Mouse (Mus musculus) heart, postnatal 10 days (tissue): Measurements from ENCODE around the gene Chrdl2. TPM values are rescaled to one million over a fixed set of nuclear protein-coding genes. Genes with fewer than 3 reads are reported as not detected.
"Not testable (repeated sequence)": the region's sequence is repeated elsewhere in the genome, so short reads cannot be mapped to it uniquely, and the experiment has no call there.

Source experiments
- DNase-seq, 2 experiments: peaks; one replicate each; pipeline ENCODE4 v3.0.0; 2021
- intact Hi-C: fragments of 180-260 bp; cut with DNase I; formaldehyde crosslinking; loops from one replicate; pipeline ENCODE4 v1.15.1; 2025
- total RNA-seq, 2 experiments: library from RNA; stranded (reverse); gene quantifications; 2 replicates each; pipeline ENCODE4 v1.2.3; 2021

Chrdl2 gene
- total RNA-seq, result not detected

- intact Hi-C loops, result no loop called here
- peak; percentile 27 to 40 for DNase-seq
Measured at GRCm38 (mm10) chr7:100005790-100006189, at the start of gene Chrdl2. TSS of gene Chrdl2 (plus strand) at chr7:100006172.

GRCm38 (mm10) chr7:99957226-99957965 is 48.6 kb upstream of the Chrdl2 start:
- intact Hi-C loops, result no loop called here
- DNase-seq, result no peak

GRCm38 (mm10) chr7:99960571-99960970 is 45.4 kb upstream of the Chrdl2 start:
- DNase-seq, intact Hi-C loops: not testable (repeated sequence)

GRCm38 (mm10) chr7:99961518-99961917 is 44.5 kb upstream of the Chrdl2 start:
- intact Hi-C loops, result no loop called here
- DNase-seq, result no peak

- no peak for DNase-seq
- intact Hi-C loops, result no loop called here
Measured at GRCm38 (mm10) chr7:99962536-99963236, 43.3 kb upstream of the Chrdl2 start.

- no peak for DNase-seq
Measured at GRCm38 (mm10) chr7:99963237-99963860, 42.6 kb upstream of the Chrdl2 start.

GRCm38 (mm10) chr7:99965020-99965841 is 40.7 kb upstream of the Chrdl2 start:
- intact Hi-C loops, result no loop called here
- peak; percentile 36 to 39 for DNase-seq

More at GRCm38 (mm10) chr7:99963237-99963860, 42.6 kb upstream of the Chrdl2 start:
- intact Hi-C loops, result no loop called here

GRCm38 (mm10) chr7:99966011-99966721 is 39.8 kb upstream of the Chrdl2 start:
- intact Hi-C loops, result no loop called here
- DNase-seq, result no peak

GRCm38 (mm10) chr7:99969151-99969550 is 36.8 kb upstream of the Chrdl2 start:
- no peak for DNase-seq
- intact Hi-C loops, result no loop called here

- DNase-seq, result no peak
- intact Hi-C loops, result no loop called here
Measured at GRCm38 (mm10) chr7:99971926-99972325, 34.0 kb upstream of the Chrdl2 start.

GRCm38 (mm10) chr7:99972912-99973311 is 33.1 kb upstream of the Chrdl2 start:
- DNase-seq, intact Hi-C loops: not testable (repeated sequence)

GRCm38 (mm10) chr7:99974208-99974970 is 31.6 kb upstream of the Chrdl2 start:
- intact Hi-C loops, result no loop called here
- DNase-seq, result no peak

- no peak for DNase-seq
- intact Hi-C loops, result no loop called here
Measured at GRCm38 (mm10) chr7:99975819-99976575, 30.0 kb upstream of the Chrdl2 start.

- DNase-seq, result no peak
- intact Hi-C loops, result no loop called here
Measured at GRCm38 (mm10) chr7:99978041-99978440, 27.9 kb upstream of the Chrdl2 start.

- no peak for DNase-seq
- intact Hi-C loops, result no loop called here
Measured at GRCm38 (mm10) chr7:99979081-99979480, 26.9 kb upstream of the Chrdl2 start.

- intact Hi-C loops, result loop anchor here (2.0 kb wide), 2 partner anchors 43 to 53 kb away; no protein-coding TSS in a partner anchor
- peak; percentile 58 to 63 for DNase-seq
Measured at GRCm38 (mm10) chr7:99979546-99980131, 26.3 kb upstream of the Chrdl2 start.

GRCm38 (mm10) chr7:99980132-99980591 is 25.8 kb upstream of the Chrdl2 start, which contains the start of gene Rnf169:
TSS of gene Rnf169 (minus strand) at chr7:99980448.
- intact Hi-C loops, result loop anchor here (2.0 kb wide), 2 partner anchors 43 to 53 kb away; no protein-coding TSS in a partner anchor
- DNase-seq, result peak; percentile 93

- intact Hi-C loops, result loop anchor here (2.0 kb wide), 2 partner anchors 45 to 55 kb away; no protein-coding TSS in a partner anchor
- DNase-seq, result peak; percentile 52 to 71
Measured at GRCm38 (mm10) chr7:99981311-99981710, 24.7 kb upstream of the Chrdl2 start.
